Mouse (Mus musculus) T-helper 1 cell (primary cell): ENCODE measurements around the gene Sncb.

Source experiments
- in situ Hi-C: fragments of 300-600 bp; cut with MboI, MseI; formaldehyde crosslinking; loops from one replicate; pipeline ENCODE4 v1.15.1; 2025; ENCODE audit warnings: high pct_unique_total_duplicates

Gene Sncb

GRCm38 (mm10) chr13:54783698-54784097, 17.3 kb upstream of the Sncb start, which contains the start of gene Eif4e1b:
Gene Eif4e1b, plus strand, starts transcription at chr13:54783998.
- in situ Hi-C loops, result no loop called here

GRCm38 (mm10) chr13:54783235-54783634, 16.8 kb upstream of the Sncb start:
- in situ Hi-C loops, result no loop called here

GRCm38 (mm10) chr13:54781086-54781485, 14.7 kb upstream of the Sncb start:
- in situ Hi-C loops, result no loop called here

- in situ Hi-C loops, result no loop called here
Measured at GRCm38 (mm10) chr13:54780592-54780991, 14.2 kb upstream of the Sncb start.

- in situ Hi-C loops, result no loop called here
Measured at GRCm38 (mm10) chr13:54767012-54767411, 617 bp upstream of the Sncb start.

- in situ Hi-C loops, result no loop called here
Measured at GRCm38 (mm10) chr13:54765281-54766191, 859 bp downstream of the Sncb start.

- in situ Hi-C loops, result no loop called here
Measured at GRCm38 (mm10) chr13:54760906-54761305, 5.5 kb downstream of the Sncb start.

- in situ Hi-C loops, result no loop called here
Measured at GRCm38 (mm10) chr13:54760164-54760795, 6.1 kb downstream of the Sncb start.

- in situ Hi-C loops, result no loop called here
Measured at GRCm38 (mm10) chr13:54759496-54759895, 6.9 kb downstream of the Sncb start.

GRCm38 (mm10) chr13:54758756-54759470, 7.5 kb downstream of the Sncb start:
- in situ Hi-C loops, result no loop called here

GRCm38 (mm10) chr13:54758045-54758755, 8.2 kb downstream of the Sncb start:
- in situ Hi-C loops, result no loop called here

- in situ Hi-C loops, result no loop called here
Measured at GRCm38 (mm10) chr13:54757093-54757830, 9.1 kb downstream of the Sncb start.

GRCm38 (mm10) chr13:54756156-54756712, 10.2 kb downstream of the Sncb start:
- in situ Hi-C loops, result no loop called here

- in situ Hi-C loops, result no loop called here
Measured at GRCm38 (mm10) chr13:54755201-54755830, 11.1 kb downstream of the Sncb start.

- in situ Hi-C loops, result no loop called here
Measured at GRCm38 (mm10) chr13:54754169-54755080, 12.0 kb downstream of the Sncb start.

- in situ Hi-C loops, result no loop called here
Measured at GRCm38 (mm10) chr13:54753733-54754132, 12.7 kb downstream of the Sncb start.

GRCm38 (mm10) chr13:54752656-54753055, 13.7 kb downstream of the Sncb start:
- in situ Hi-C loops, result no loop called here

- in situ Hi-C loops, result no loop called here
Measured at GRCm38 (mm10) chr13:54750699-54751098, 15.7 kb downstream of the Sncb start.

GRCm38 (mm10) chr13:54749864-54750411, 16.5 kb downstream of the Sncb start, which contains the start of gene Gprin1:
Gene Gprin1, minus strand, starts transcription at chr13:54749874.
- in situ Hi-C loops, result no loop called here
